Mouse (Mus musculus) intestine, postnatal 0 days (tissue): ENCODE data around the gene Csf2rb. TPM values are rescaled to one million over a fixed set of nuclear protein-coding genes. Genes with fewer than 3 reads are reported as not detected.

Experiments
- ATAC-seq: fragments of 200-750 bp; cut with Nextera tagmentation; 2 replicates; pipeline ENCODE4 v1.8.0; 2017; ENCODE audit warnings: mild to moderate bottlenecking, moderate TSS enrichment, moderate library complexity
- H3K27ac ChIP-seq: fragments of 300-500 bp; sonication (generic); 2 replicates; pipeline ENCODE4 v1.5.1; 2014; ENCODE audit warnings: mild to moderate bottlenecking, low read depth, low read length, moderate library complexity
- H3K27me3 ChIP-seq: fragments of 300-500 bp; sonication (generic); replicated peaks from 2 replicates; pipeline ENCODE4 v1.6.1; 2014; ENCODE audit warnings: low read length, mixed read lengths; ENCODE audit not compliant: control insufficient read depth, insufficient read depth
- H3K36me3 ChIP-seq: fragments of 300-500 bp; sonication (generic); 2 replicates; pipeline ENCODE4 v1.6.1; 2014; ENCODE audit warnings: mild to moderate bottlenecking, moderate library complexity; ENCODE audit not compliant: control insufficient read depth, insufficient read depth
- H3K4me1 ChIP-seq: fragments of 300-500 bp; sonication (generic); replicated peaks from 2 replicates; pipeline ENCODE4 v1.6.1; 2014; ENCODE audit warnings: antibody characterized with exemption, low read length, mixed read lengths; ENCODE audit not compliant: control insufficient read depth, insufficient read depth
- H3K4me2 ChIP-seq: fragments of 300-500 bp; sonication (generic); replicated peaks from 2 replicates; pipeline ENCODE4 v1.6.1; 2014; ENCODE audit warnings: low read depth, mild to moderate bottlenecking, moderate library complexity
- H3K4me3 ChIP-seq: fragments of 300-500 bp; sonication (generic); 2 replicates; pipeline ENCODE4 v1.5.1; 2014; ENCODE audit warnings: low read depth, low read length
- H3K9ac ChIP-seq: fragments of 300-500 bp; sonication (generic); 2 replicates; pipeline ENCODE4 v1.6.1; 2014; ENCODE audit warnings: mild to moderate bottlenecking, low read depth, low read length
- H3K9me3 ChIP-seq: fragments of 300-500 bp; sonication (generic); 2 replicates; pipeline ENCODE4 v1.6.1; 2016; ENCODE audit warnings: mixed run types; ENCODE audit not compliant: control insufficient read depth
- CTCF ChIP-seq: sonication (generic); IDR thresholded peaks from 2 replicates; pipeline ENCODE4 v1.5.1; 2016; ENCODE audit warnings: low read depth, mild to moderate bottlenecking, control low read depth, antibody characterized with exemption, moderate library complexity
- WGBS: fragments of 180-500 bp; shearing (Covaris S2); extraction: QIAGEN DNeasy Blood & Tissue Kit; methylation state at CpG from one replicate; pipeline ENCODE4 v1.1.7; 2014; 5-methylcytosine and 5-hydroxymethylcytosine counted together
- polyA plus RNA-seq: library from polyadenylated mRNA; unstranded; fragments of >200 nt; fragmentation: Nextera tagmentation; extraction: Ambion mirVana; gene quantifications from 2 replicates; pipeline ENCODE4 v1.2.1, GENCODE M21; 2015

Gene Csf2rb
- polyA plus RNA-seq, 1 experiment from 2014 or later = 1.6 TPM

DNA sequence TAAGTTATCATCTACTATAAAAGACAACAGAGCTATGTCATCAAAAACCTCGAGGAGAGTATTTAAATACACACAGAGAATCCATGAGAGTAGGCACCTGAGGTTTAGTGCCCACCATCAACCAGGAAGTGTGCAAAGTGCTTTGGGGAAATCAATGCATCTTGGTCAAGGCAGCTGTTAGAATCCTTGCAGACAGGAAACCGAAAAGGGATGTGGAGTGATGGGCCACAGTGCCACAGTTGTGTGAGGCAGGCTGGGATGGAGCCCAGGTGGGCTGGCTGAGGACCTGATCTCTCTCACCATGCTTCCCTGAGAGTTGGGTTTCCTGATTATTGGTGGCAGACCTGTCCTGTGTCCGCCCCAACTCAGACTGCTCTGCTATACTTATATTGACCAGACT, 25.9 kb upstream of the Csf2rb start:
- Histone ChIP-seq H3K9me3 (no peaks in the 10 kb centered on the region), H3K27me3 (no peaks in the 10 kb centered on the region), H3K4me2 (no peak overlapping the region), H3K4me3 (no peak overlapping the region), H3K36me3 (no peaks in the 10 kb centered on the region), H3K27ac (no peak overlapping the region), H3K9ac (no peak overlapping the region), H3K4me1 (no peaks in the 10 kb centered on the region)
- TF ChIP-seq CTCF = no peak
- 73% methylated on average over 3 of the region's 3 CpGs for WGBS
- ATAC-seq = no peak

GRCm38 (mm10) chr15:78300773-78301172, 24.8 kb upstream of the Csf2rb start:
- ATAC-seq = no peak
- Histone ChIP-seq H3K9ac (no peak overlapping the region), H3K4me3 (no peak overlapping the region), H3K36me3 (no peaks in the 10 kb centered on the region), H3K4me2 (no peak overlapping the region), H3K27me3 (no peaks in the 10 kb centered on the region), H3K4me1 (no peaks in the 10 kb centered on the region), H3K27ac (no peak overlapping the region), H3K9me3 (no peaks in the 10 kb centered on the region)
- TF ChIP-seq CTCF = no peak

- H3K27me3 ChIP-seq = no peaks in the 10 kb centered on the region
- no peaks in the 10 kb centered on the region for H3K36me3 ChIP-seq
- H3K9me3 ChIP-seq = no peaks in the 10 kb centered on the region
- no peak overlapping the region for H3K9ac ChIP-seq
- H3K27ac ChIP-seq = no peak overlapping the region
- H3K4me3 ChIP-seq = no peak overlapping the region
- WGBS = 97% methylated on average over 4 of the region's 4 CpGs
- no peak overlapping the region for H3K4me2 ChIP-seq
- ATAC-seq = no peak
- TF ChIP-seq CTCF = no peak
- no peaks in the 10 kb centered on the region for H3K4me1 ChIP-seq
These were observed 22.8 kb upstream of the Csf2rb start for GRCm38 (mm10) chr15:78302718-78303117.

GRCm38 (mm10) chr15:78303665-78304233, 21.8 kb upstream of the Csf2rb start:
- Histone ChIP-seq H3K4me2 (no peak overlapping the region), H3K36me3 (no peaks in the 10 kb centered on the region), H3K4me1 (no peaks in the 10 kb centered on the region), H3K9ac (no peak overlapping the region), H3K4me3 (no peak overlapping the region), H3K27ac (no peak overlapping the region), H3K9me3 (no peaks in the 10 kb centered on the region), H3K27me3 (no peaks in the 10 kb centered on the region)
- TF ChIP-seq CTCF = no peak
- 88% methylated on average over 6 of the region's 6 CpGs for WGBS
- no peak for ATAC-seq

GRCm38 (mm10) chr15:78305341-78305933, 20.1 kb upstream of the Csf2rb start, which contains the start of gene Csf2rb2:
Gene Csf2rb2, minus strand, starts transcription at chr15:78305721.
- 70% methylated on average over 10 of the region's 10 CpGs for WGBS
- Histone ChIP-seq H3K4me3 (no peak within 1 kb of the TSS), H3K4me1 (no peaks in the 10 kb centered on the region), H3K27me3 (no peaks in the 10 kb centered on the region), H3K4me2 (no peak within 1 kb of the TSS), H3K9me3 (no peaks in the 10 kb centered on the region), H3K9ac (no peak within 1 kb of the TSS), H3K36me3 (no peaks in the 10 kb centered on the region), H3K27ac (no peak within 1 kb of the TSS)
- TF ChIP-seq CTCF = no peak
- ATAC-seq = no peak

DNA sequence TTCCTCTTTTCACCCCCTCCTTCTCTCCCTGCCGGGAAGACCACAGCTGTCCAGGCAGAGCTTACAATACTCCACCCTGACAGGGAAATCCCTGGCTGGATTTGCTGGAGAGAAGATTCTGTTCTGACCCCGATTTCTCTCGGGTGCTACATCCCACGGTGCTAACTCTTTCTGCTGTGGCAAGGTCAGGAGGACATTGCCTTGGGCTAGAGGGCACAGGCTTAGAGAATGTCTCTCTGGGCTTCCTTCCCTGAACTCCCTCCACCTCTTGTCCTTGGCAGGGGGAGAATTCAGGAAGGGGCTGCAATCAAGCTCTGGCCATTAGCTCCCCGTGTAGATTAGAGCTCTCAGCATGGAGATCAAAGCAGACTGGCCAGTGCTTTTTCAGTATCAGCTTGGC, 15.7 kb upstream of the Csf2rb start:
- Histone ChIP-seq H3K27me3 (no peaks in the 10 kb centered on the region), H3K4me2 (no peak overlapping the region), H3K9me3 (no peaks in the 10 kb centered on the region), H3K9ac (no peak overlapping the region), H3K4me1 (no peaks in the 10 kb centered on the region), H3K4me3 (no peak overlapping the region), H3K27ac (no peak overlapping the region), H3K36me3 (no peaks in the 10 kb centered on the region)
- 43% methylated on average over 5 of the region's 5 CpGs for WGBS
- ATAC-seq = no peak
- no peak for TF ChIP-seq CTCF
